Mouse (Mus musculus): ENCODE measurements around the gene Usp32.

DNA sequence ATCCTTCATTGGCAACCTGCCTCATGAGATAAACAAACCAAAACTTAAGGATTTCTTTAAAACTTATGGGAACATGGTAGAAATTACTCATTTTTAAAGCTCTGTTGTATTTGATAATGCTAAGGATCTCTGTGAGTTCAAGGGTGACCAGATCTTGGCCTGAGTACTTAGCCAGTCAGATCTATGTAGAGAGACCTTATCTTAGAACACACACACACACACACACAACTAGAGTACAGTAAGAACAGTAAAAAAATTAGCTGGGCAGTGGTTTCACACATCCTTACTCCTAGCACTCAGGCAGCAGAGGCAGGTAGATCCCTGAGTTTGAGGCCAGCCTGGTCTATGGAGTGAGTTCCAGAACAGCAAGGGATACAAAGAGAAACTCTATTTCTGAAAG lies 53.7 kb downstream of the Usp32 start:
- TF ChIP-seq CTCF (IDR thresholded peaks at IDR 0.05; ENCODE audit: borderline replicate concordance, insufficient read depth, low read depth, low read length) (no peak), POLR2A (IDR thresholded peaks at IDR 0.05; ENCODE audit: borderline replicate concordance, insufficient read depth, low read length) (no peak)
